Mouse (Mus musculus): ENCODE results near the gene Mgat3. TPM values are rescaled to one million over a fixed set of nuclear protein-coding genes. Genes with fewer than 3 reads are reported as not detected.
A peak's percentile ranks its signal among the peaks of the same experiment; 100 is the strongest.

Mgat3 gene
- total RNA-seq, 1 experiment from 2014 or later = 0.23 TPM

DNA sequence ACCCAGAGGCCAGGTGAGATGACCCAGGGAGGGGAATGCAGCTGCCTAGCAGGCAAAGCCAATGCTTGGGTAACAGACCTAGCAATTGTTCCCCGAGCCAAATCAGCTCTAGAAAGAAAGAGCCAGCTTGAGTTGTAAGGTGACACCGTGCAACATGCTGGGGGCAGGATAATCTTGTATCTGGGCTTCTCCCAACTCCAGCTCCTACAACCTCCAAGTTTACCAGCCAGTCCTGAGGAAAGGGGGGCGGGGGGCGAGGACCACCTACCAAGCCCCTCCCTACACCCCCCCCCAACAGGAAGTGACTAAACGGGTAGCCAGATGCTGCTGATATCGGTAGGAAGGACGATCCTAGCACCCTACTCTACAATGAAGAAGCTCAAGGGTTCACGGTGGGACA is 2.2 kb upstream of the Mgat3 start:
- ATAC-seq (ENCODE audit: extremely low read depth, insufficient number of reproducible peaks, low FRiP score, poor library complexity, severe bottlenecking) = no peak

DNA sequence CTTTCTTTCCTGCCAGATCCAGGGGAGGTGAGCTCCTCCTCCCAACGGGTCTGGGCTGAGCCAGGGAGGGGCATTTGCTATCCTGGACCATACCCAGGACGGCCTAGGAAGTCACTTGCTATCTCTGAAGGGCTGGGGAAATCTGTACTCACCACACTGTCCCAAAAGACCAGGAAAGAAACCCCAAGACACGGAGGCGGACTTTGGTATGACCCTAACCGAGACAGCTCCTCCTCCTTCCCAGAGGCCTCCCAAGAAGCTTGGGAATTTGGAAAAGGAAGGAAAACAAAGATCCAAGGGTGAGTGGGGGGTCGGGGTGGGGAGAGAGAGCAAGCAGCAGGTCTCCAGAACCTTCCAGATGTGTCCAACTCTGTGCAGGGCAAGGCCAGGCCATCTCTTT is 1.7 kb upstream of the Mgat3 start:
- no peak for ATAC-seq (ENCODE audit: extremely low read depth, insufficient number of reproducible peaks, low FRiP score, poor library complexity, severe bottlenecking)

DNA sequence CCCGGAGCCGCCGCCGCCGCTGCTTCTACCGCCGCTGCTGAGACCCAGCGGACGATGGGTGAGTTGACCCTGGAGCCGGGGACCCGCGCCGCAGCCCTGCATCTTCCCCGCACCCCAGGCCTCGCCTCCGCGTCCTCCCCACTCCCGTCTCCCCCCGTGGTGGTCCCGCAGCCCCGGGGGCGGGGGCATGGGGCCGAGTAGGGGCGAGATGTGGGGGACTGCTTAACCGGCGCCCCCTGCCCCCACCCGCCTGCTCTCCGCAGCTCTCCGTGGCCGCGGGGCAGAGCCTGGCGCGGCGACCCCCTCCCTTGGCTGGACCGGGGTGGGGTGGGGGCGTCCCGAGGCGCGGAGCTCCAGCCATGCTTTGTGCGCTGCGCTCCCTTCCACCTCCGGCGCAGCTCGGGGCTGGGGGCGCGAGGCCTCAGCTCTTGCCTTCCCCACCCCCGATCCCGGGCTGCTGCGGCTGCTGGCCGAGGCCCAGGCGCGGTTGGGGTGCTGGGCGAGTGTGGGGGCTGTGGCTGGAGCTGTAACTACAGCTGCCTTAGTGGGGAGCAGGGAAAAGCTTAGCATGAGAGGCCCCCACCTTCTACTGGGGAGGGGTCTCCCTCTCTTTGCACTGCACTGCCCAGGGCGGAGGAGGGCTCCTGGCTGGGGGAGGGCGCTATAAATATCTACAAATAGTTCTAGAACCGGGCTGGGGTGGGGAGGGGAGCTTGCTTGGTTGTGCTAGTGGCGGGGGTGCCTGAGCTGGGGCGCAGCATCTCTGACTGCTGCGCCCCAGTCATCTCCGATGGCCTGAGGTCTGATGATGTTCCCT is 468 bp downstream of the Mgat3 start:
- no peak for ATAC-seq (ENCODE audit: extremely low read depth, insufficient number of reproducible peaks, low FRiP score, poor library complexity, severe bottlenecking)

DNA sequence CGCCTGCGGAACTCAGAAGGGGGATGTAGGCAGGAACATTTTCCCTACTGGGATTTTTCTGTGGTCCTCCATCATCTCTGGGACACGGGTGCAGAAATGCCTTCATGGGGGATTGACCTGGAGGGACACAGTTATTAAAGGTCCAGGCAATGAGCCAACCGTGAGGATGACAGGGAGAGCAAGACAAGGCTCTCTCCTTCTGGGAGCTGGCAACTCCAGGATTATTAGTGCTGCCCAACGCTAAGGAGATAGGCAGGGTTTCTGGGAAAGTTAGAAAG is 1.0 kb downstream of the Mgat3 start:
- no peak for ATAC-seq (ENCODE audit: extremely low read depth, insufficient number of reproducible peaks, low FRiP score, poor library complexity, severe bottlenecking)

DNA sequence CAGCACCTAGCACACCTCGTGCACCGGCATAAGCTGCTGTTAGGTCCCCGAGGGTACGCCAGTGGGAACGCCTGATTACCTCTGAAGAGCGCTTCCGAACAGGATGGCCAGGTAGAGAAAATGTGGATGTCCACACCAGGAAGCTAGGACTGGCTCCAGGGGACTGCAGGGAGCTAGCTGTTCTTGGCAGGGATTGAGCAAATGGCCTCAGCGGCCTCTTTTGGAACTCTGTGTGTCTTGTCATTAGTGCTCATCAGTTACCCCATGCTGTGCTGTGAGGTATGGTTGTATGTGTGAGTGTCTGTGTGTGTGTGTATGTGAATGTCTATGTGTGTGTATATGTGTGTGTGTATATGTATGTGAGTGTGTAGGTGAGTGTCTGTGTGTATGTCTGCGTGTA is 1.8 kb downstream of the Mgat3 start:
- no peak for ATAC-seq (ENCODE audit: extremely low read depth, insufficient number of reproducible peaks, low FRiP score, poor library complexity, severe bottlenecking)

DNA sequence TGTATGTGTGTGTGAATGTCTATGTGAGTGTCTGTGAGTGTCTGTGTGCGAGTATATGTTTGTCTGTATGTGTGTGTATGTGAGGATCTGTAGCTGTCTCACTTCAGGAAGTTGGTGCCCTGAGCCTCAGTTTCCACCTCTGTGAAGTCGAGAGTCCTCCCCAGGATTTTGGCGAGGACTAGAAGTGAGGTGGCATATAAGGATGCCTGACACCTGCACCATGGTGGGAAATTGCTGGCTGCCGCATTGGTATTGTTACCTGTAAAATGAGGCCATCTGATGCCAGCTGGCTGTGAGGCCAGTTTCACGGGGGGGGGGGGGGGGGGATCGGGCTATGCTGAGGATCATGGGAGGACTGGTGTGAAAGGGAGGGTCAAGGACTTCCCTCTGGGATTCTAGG is 2.2 kb downstream of the Mgat3 start:
- no peak for ATAC-seq (ENCODE audit: extremely low read depth, insufficient number of reproducible peaks, low FRiP score, poor library complexity, severe bottlenecking)

DNA sequence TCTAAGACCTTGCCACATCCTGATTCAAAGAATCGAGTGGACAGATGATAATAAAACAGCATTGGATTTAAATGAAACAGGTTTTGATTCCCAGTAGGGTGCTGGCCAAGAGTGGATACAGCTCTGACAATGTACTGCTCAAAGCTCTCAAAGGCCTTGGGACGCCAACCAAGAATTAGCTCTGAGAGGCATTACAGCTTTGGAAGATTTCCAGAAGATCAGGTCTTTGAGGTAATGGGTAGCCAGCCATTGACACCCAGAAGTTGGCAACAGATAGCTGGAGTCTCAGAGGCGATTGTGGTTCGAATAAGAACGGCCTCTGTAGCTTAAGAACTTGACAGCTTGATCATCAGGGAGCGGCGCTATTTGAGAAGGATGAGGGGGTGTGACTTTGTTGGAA is 8.0 kb downstream of the Mgat3 start:
- no peak for ATAC-seq (ENCODE audit: extremely low read depth, insufficient number of reproducible peaks, low FRiP score, poor library complexity, severe bottlenecking)

DNA sequence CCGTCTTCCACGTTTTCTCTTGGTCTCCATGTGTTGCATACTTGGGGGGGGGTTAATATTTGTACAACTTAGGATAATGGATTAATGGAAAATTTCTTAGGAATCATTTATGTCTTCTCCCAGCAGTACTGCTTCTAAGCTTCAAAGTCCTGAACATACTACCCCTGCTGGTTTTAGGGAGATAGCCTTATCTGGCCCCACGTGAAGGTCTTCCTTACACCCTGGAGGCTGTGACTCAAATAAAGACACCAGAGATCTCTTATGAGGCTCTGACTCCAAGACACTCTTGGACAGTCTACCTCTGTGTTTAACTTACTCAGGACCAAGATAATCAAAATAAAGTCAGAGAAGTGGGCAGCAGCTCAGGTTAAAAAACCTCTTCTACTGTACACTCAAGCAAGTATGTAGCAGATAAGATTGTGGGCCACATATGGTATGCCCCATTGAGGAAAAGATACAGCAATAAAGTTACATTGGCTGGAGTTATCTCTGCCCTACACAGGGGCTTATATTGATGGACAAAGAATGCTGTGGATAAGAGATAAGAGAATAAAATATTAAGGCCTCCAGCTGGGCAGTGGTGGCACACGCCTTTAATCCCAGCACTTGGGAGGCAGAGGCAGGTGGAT is 8.7 kb downstream of the Mgat3 start:
- ATAC-seq (ENCODE audit: extremely low read depth, insufficient number of reproducible peaks, low FRiP score, poor library complexity, severe bottlenecking) = no peak

DNA sequence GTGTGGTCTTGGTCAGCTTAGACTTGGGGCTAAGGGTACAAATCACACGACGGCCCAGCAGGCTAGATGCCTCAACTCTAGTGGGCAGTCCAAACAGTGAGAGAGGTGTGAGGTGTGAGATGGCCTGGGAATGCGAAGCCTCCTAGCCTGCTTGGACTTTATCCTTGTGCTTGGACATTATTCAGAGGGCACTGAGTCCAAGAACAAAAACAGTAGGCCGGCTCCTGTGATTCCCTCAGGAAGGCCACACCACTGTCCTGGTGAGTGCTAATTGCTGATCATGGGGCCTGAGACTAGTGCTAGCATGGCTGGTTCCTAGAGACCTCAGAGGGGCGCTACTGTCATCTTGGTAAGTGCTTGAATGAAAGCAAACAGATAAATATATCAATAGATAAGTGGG is 15.4 kb downstream of the Mgat3 start:
- no peak for ATAC-seq (ENCODE audit: extremely low read depth, insufficient number of reproducible peaks, low FRiP score, poor library complexity, severe bottlenecking)

DNA sequence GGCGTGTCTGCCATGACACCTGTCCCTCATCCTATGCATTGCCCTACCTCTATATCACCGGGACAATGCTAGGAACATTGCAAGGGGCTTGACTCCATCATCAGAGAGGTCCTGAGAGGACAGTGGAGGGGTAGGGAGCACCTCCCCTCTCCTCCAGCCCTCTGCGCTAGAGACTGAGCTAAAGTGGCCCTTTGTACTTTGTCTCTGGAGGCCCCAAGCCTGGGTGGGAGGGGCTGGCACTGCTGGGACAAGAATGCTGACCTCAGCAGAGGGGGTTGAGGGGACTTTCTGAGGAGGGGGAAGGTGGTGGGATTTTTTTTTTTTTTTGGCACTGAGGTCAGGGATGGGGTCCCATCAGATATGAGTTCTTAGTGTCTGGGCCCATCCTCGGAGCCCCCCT is 16.6 kb downstream of the Mgat3 start:
- ATAC-seq (ENCODE audit: extremely low read depth, insufficient number of reproducible peaks, low FRiP score, poor library complexity, severe bottlenecking) = no peak

DNA sequence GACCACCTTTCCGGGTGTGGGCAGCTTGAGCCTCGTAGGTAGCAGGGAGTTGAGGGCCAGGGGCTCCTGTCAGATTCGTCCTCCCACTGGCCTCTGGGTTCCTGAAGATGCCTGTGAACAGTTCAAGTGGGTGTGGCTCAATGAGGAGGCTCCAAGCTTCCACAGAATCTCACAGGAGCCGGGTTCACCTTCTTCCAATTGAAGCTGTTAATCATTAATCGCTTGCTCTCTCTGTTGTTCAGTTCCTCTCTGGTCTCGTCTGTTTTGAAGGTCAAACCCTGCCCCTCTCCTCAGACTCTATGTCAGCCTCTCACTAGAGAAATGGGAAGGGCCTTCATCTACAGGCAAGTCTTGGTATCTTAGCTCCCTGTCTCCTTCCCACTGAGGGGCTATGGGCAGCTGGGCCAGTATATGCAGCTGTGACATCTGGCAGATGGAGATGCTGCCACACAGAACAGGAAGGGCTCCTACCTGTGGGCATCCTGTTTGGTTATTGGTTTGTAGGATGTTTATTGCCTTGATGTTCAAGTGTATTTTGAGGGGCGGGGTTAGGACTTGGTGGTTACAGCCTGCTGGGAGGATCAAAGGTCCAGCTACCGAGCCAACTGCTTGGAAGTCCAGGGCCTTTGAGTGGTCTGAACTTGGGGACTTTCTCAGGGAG is 18.2 kb downstream of the Mgat3 start:
- ATAC-seq (ENCODE audit: extremely low read depth, insufficient number of reproducible peaks, low FRiP score, poor library complexity, severe bottlenecking) = no peak

DNA sequence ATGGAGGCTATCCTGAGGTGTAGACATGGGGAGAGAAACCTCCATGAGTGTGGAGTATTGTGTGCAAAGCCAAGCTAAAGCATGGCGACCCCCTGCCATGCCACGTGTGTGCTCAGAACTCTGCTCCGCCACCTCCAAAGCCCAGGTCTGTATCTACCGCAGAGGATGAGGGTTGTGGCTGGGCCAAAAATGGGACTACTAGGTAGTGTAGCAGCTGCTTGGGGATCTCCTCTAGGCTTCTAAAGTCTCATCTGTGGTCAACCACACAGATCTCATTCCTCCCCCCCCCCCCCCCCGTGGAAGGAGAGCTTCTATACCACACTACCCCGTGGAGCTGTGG is 18.7 kb downstream of the Mgat3 start:
- no peak for ATAC-seq (ENCODE audit: extremely low read depth, insufficient number of reproducible peaks, low FRiP score, poor library complexity, severe bottlenecking)

DNA sequence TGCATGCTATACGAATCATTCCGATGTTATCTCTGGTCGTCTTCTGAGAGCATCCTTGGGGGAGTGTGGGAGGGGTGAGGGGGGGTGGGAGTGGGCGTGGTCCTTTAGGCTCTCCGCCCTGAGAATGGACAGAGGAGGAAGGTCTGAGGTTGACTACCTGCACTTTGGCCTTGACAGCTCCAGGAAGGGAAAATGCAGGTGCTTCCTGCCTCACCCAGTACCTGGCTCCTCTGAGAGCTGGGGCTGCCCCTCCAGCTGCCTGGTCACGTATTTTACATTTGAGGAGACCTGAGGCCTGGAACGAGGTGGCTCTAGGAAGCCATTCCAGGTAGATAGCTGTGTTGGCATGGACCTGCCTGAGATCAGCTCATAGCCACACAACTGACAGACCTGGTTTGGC is 19.3 kb downstream of the Mgat3 start:
- ATAC-seq (ENCODE audit: extremely low read depth, insufficient number of reproducible peaks, low FRiP score, poor library complexity, severe bottlenecking) = no peak

DNA sequence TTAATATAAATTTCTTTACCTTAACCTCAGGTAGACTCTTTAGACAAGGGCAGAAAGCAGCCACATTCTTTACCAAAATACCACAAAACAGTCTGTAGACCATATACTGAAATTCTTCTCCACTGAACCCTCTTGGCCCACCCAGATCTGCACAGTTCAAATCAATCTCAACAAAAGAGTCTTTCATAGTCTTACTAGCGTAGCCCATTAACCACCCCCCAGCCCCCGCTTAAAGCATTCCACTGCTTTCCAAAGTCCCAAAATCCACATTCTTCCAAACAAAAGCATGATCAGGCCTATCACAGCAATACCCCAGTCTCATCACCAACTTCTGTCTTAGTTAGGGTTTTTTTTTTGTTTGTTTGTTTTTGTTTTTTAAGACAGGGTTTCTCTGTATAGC is 26.0 kb downstream of the Mgat3 start:
- ATAC-seq (ENCODE audit: extremely low read depth, insufficient number of reproducible peaks, low FRiP score, poor library complexity, severe bottlenecking) = no peak

DNA sequence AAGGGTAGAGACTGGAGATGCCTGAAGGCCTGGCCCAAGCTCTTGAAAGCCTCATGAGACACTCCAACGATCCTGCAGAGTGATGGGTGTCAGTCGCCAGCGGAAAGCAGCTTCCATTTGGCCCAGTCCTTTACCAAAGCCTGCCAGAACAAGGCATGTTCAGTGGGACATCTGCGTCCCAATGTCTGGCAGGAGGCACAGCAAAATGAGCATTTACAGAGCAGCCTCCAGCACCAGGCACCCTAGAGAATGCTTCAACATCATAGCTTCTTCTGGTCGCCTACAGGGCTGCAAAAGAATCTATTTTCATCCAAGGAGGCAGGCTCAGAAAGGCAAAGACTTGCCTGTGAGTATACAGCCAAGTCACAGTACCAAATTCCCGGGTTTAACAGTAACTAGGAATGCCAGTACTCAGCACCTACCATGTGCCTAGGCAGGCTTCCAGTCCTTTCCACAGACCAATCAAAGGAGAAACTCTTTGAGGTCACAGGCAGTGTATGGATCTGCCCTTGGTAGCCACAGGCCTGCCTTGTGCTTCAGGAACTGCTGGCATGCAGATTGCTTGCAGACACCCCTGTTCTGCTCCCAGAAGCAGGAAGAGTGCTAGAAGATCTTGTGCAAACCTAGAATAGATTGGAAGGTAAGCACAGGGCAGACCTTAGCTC is 28.7 kb downstream of the Mgat3 start:
- ATAC-seq (ENCODE audit: extremely low read depth, insufficient number of reproducible peaks, low FRiP score, poor library complexity, severe bottlenecking) = no peak

DNA sequence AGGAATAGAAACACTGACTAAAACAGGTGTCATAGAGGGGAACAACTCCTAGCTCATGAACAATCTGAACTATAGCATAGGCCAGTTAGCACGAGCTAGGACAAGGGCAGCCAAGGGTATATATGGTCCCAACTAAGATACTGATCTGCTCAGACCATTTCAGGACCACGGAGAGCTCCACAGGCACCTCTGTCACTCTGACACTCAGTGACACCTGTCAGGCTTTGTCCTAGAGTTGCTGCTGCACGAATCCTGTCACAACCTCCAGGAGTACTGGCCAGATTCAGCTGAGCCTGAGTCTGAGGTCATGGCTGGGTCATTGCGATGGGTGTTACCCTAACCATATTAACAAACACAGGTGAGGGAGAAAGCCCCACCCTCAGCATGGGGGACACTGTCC is 29.9 kb downstream of the Mgat3 start:
- 0 out of 2 replicates have a peak, but pooled peaks have one; percentile 6 for ATAC-seq (ENCODE audit: extremely low read depth, insufficient number of reproducible peaks, low FRiP score, poor library complexity, severe bottlenecking)

DNA sequence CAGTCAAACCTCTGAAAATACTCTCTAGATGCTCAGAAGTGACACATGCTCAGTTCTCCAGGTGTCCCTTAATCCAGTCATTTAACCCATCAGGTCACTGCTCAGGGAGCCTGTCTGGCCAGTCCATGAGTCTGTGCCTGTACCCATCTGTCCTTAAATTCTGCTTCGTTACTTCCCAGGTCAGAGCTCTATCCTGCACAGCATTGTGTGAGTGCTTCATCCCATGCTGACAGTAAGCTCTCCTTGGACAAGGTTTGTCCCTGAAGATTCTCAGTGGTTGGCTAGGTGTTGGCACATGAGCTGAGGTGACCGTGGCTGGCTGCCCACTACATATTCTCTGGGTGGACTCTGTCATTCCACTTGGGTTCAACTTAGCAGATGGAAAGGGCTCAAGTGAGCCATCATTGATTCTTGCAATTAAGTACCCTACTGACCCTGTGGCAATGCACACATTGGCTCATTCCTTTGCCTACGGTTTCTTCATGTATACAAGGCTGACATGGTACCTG is 32.6 kb downstream of the Mgat3 start:
- no peak for ATAC-seq (ENCODE audit: extremely low read depth, insufficient number of reproducible peaks, low FRiP score, poor library complexity, severe bottlenecking)

DNA sequence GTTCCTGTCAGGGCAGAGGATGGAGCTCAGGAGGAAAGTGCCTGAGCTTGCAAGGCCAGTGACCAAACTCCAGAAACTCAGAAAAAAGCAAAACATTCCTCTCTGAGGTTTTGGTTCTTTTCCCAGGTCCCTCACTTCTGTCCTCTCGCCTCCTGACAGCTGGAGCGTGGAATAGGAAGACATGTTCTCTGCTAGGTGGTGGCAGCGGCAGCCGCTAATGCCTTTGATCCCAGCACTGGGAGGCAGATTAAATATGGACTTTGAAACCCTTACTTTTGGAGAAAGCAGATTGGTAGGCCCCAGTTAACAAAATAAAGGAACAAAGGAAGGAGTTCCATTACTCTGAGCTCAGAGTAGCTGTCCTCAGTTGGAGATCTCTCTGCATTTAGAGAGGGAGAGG is 34.9 kb downstream of the Mgat3 start:
- ATAC-seq (ENCODE audit: extremely low read depth, insufficient number of reproducible peaks, low FRiP score, poor library complexity, severe bottlenecking) = no peak

DNA sequence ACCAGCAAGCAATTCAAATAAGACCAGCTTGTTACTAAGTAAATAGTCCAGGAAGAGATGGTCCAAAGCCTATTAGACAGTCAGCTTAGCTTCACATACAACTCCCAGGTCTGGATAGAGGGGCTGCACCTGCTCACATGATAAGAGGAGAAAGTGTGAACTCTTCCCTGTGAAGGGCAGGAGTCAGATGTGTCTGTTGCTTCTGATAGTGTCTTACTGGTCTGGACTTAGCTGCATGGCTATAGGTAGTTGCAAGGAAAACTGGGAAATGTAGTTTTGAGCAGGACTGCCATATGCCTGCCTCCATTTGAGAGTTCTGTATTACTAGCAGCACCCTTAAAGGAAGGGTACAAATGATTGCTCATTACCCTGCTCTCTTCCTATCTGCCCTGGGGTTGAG is 40.2 kb downstream of the Mgat3 start:
- ATAC-seq (ENCODE audit: extremely low read depth, insufficient number of reproducible peaks, low FRiP score, poor library complexity, severe bottlenecking) = no peak
